Mouse (Mus musculus) testis, adult 2 months (tissue): ENCODE results near the gene A930004D18Rik.

Experiments used
- CTCF ChIP-seq: fragments of 200-500 bp; IDR thresholded peaks from 2 replicates; pipeline ENCODE4 v1.5.1; 2012; ENCODE audit warnings: low read depth, mild to moderate bottlenecking, inconsistent platforms, low read length, moderate library complexity; ENCODE audit not compliant: control insufficient read depth, insufficient read depth, insufficient replicate concordance
- POLR2A ChIP-seq: fragments of 200-500 bp; IDR thresholded peaks from 2 replicates; pipeline ENCODE4 v1.6.1; 2012; ENCODE audit warnings: low read depth, mild to moderate bottlenecking, inconsistent platforms, low read length, moderate library complexity; ENCODE audit not compliant: control insufficient read depth

- no peak for TF ChIP-seq POLR2A
- no peak for TF ChIP-seq CTCF
Measured at GRCm38 (mm10) chr2:18019122-18019521, 18.4 kb downstream of the A930004D18Rik start.
